Mouse (Mus musculus) ovary, postnatal 36 days (tissue): ENCODE measurements around the gene Slc6a21.

Source experiments
- DNase-seq: peaks from one replicate; pipeline ENCODE4 v3.0.0; 2022; ENCODE audit warnings: low spot score, mixed read lengths

The Slc6a21 gene

DNA sequence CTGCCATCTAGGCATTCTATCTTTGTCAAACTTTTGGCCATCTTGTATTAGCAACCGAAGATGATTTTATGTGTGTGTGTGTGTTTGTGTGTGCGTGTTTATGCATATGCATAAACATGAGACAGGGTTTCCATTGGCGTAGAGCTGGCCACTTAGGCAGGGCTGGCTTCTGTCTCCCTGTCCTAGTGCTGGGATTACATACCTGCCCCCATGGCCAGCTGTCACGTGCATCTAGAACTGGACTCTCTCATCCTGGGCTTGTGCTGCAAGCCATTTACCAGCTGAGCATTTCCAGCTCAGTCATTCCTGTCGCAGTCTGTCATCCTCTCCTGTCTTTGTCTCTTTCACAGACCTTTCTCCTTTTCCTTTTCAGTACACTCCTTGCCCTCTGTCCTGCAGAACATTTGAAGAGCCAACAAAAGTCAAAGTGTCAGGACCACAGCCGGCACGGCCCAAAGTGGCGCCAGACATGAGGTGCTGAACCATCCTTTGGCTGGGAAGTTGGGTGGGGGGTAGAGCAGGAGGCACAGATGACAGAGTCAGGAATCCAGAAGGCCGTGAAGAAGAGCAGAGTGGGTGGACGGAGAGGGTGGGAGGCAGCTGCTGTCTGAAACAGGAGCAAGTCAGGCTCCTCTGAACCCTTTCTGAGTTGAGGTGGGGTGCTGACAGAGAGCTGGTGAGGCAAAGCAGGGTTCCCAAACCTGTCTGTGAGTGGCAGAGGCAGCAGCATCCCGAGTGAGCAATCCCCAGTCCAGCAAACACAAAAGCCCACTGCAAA, 20.1 kb upstream of the Slc6a21 start:
- DNase-seq, result peak; percentile 0

- peak; percentile 1 for DNase-seq
Measured at GRCm38 (mm10) chr7:45259281-45259680, 18.0 kb upstream of the Slc6a21 start.

- peak; percentile 3 for DNase-seq
Measured at GRCm38 (mm10) chr7:45262266-45262665, 15.0 kb upstream of the Slc6a21 start.

DNA sequence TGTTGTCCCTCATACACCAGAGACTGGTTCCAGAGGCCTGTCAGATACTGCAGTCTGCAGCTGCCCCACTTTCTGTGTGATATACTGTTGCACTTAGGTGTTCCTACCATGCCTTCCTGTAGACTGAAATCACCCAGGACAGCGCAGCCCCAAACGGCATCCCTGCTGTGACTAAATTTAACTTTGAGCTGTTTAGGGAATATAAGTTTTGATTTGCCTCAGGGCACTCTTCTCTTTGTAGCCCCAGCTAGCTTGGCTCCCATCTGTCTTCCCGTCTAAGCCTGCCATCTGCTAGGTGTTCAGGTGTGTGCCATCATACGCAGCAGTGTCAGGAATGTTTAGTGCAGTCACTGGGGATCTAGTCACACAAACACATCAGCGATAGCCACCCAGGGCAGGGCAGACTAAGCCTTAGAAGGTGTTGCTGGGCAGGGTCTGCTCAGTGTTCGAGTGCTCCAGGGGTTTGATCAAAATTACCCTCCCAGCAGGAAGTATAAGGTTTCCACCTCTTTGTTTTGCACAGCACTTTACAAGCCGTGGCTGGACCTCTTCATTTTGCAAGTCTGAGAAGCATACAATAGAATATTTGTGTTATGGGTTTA, 14.2 kb upstream of the Slc6a21 start:
- no peak for DNase-seq

DNA sequence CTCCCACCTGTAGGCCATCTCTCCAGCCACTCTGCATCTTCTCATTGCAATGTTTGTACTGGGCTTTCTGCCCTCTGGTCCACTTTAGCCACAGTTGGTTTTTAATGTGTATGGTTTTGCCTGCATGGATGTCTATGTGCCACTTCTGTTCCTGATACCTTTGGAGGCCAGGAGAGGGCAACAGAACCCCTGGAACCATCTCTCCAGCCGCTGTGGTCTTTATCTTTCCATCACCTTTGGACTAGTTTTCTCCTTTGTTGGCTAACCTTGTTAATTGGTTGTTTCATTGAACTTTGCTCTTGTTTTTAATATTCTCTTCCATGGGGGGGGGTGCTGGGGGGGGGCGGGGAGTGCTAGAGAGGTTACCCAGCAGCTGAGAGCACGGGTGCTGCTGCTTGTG, 13.0 kb upstream of the Slc6a21 start:
- no peak for DNase-seq

DNA sequence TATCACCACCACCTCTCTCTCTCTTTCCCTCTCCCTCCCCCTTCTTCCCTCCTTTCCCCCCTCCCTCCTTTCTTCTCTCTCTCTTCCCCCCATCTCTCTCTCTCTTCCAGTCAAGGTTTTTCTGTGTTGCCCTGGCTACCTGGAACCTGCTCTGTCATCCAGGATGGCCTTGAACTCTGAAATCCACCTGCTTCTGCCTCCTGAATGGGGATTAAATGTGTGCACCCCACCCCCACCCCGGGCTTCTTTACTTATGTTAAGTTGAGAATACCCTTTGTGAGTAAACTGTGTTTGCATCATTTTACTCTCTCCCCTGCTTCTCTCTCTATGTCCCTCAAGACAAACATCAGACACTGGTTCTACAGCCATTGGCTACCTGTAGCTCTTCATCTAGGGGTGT, 11.8 kb upstream of the Slc6a21 start:
- no peak for DNase-seq

GRCm38 (mm10) chr7:45272786-45273412, 4.4 kb upstream of the Slc6a21 start:
- no peak for DNase-seq

GRCm38 (mm10) chr7:45273672-45274071, 3.6 kb upstream of the Slc6a21 start:
- DNase-seq, result no peak

GRCm38 (mm10) chr7:45286486-45286885, 9.2 kb downstream of the Slc6a21 start:
- no peak for DNase-seq

DNA sequence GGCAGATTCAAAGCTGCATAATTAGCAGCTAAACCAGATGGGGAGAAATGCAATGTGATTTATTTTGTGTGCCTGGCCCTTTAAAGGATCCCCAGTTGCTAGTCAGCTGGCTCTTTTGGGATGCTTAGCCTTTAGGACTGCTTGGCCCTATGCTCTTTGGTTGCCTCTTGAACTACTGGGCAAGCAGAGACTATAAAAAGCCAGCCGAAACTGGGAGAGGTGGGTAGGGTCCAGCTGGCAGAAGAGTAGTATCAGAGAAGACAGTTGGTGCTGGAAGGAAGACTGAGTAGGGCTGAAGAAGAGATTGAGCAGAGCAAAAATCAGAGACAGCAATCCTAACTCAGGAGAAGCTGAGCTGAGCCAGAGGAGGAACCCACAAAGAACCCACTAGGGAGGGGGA, 19.3 kb downstream of the Slc6a21 start:
- no peak for DNase-seq

GRCm38 (mm10) chr7:45297563-45297962, 20.2 kb downstream of the Slc6a21 start:
- no peak for DNase-seq

- peak; percentile 51 for DNase-seq
Measured at GRCm38 (mm10) chr7:45299752-45300151, 22.4 kb downstream of the Slc6a21 start.

GRCm38 (mm10) chr7:45300270-45300669, 23.0 kb downstream of the Slc6a21 start:
- peak; percentile 74 for DNase-seq

GRCm38 (mm10) chr7:45302626-45303025, 25.3 kb downstream of the Slc6a21 start:
- no peak for DNase-seq

GRCm38 (mm10) chr7:45304869-45305268, 27.6 kb downstream of the Slc6a21 start:
- DNase-seq, result no peak

DNA sequence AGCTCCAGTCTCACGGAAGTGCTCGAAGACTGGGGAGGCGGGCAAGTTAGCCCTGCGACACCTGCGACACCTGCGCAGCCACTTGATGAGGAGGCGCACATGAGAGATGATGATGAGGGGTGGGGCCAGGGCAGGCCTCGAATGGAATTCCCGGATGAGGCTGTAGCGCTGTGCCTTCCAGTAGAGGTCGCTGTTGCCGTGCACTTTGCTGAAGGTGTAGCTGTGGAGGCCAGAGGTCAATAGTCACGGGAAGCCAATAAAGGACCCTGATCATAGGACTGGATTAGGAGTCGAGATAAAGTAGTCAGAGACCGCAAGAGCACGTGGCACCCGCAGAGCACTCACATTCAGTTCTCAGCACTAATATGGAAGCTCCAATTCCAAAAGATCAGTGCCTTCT, 28.0 kb downstream of the Slc6a21 start:
- DNase-seq, result peak; percentile 59

- DNase-seq, result no peak
Measured at GRCm38 (mm10) chr7:45308551-45309240, 31.4 kb downstream of the Slc6a21 start.

DNA sequence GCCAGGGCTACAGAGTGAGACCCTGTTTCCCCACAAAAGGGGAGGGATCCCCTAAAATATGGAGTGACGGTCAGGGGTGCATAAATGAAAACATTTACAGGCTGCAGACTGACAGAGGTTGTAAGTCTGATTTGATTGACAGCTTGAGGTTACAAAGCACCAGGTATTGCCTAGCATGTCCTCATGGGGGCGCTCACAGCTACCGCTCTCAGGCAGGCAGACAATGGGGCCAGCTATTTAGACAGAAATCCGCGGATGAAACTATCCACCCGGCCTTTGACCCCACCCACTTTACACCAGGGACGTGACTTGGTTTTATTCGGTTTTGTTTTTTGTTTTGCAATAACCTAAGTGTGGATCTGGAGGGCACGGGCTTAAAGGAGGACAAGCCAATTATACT, 32.1 kb downstream of the Slc6a21 start:
- DNase-seq, result peak; percentile 62

DNA sequence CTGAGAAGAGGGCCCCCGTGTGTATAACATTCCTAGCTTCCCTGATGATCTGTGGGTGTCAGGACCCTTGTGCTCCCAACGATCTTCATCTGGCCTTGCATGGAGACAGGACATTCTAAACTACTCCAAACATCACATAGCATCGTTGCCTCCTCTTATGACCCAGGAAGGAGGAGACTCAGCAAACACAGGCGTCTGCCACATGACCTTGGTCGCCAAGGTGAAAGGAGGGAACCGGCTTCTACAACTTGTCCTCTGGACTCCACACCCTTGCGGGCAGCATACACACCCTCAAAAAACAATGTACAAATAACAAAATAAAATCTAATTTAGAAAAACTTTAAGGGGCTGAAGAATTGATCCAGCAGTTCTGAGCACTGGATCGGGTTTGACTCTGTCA, 34.7 kb downstream of the Slc6a21 start:
- DNase-seq, result peak; percentile 49

GRCm38 (mm10) chr7:45312686-45313453, 35.6 kb downstream of the Slc6a21 start:
- no peak for DNase-seq

- DNase-seq, result no peak
Measured at GRCm38 (mm10) chr7:45313495-45313894, 36.2 kb downstream of the Slc6a21 start.

- no peak for DNase-seq
Measured at GRCm38 (mm10) chr7:45315182-45315701, 37.9 kb downstream of the Slc6a21 start.
